Mouse (Mus musculus) limb, embryonic 12.5 days (tissue): Measurements from ENCODE around the gene Stoml1. TPM values are rescaled to one million over a fixed set of nuclear protein-coding genes. Genes with fewer than 3 reads are reported as not detected.

ENCODE experiments used
- ATAC-seq: fragments of 200-750 bp; cut with Nextera tagmentation; 2 replicates; pipeline ENCODE4 v1.8.0; 2017; ENCODE audit warnings: low read depth, moderate TSS enrichment; ENCODE audit not compliant: insufficient number of reproducible peaks, insufficient read depth, low FRiP score, low TSS enrichment
- H3K27ac ChIP-seq: fragments of 300-500 bp; sonication (generic); 2 replicates; pipeline ENCODE4 v1.5.1; 2016; ENCODE audit warnings: mild to moderate bottlenecking, moderate library complexity
- H3K27me3 ChIP-seq: fragments of 300-500 bp; sonication (generic); 2 replicates; pipeline ENCODE4 v1.6.1; 2016; ENCODE audit warnings: mild to moderate bottlenecking, moderate library complexity
- H3K36me3 ChIP-seq: fragments of 300-500 bp; sonication (generic); 2 replicates; pipeline ENCODE4 v1.6.1; 2016; ENCODE audit warnings: mild to moderate bottlenecking, moderate library complexity
- H3K4me1 ChIP-seq: fragments of 300-500 bp; sonication (generic); replicated peaks from 2 replicates; pipeline ENCODE4 v1.6.1; 2016
- H3K4me2 ChIP-seq: fragments of 300-500 bp; sonication (generic); 2 replicates; pipeline ENCODE4 v1.6.1; 2016; ENCODE audit warnings: mild to moderate bottlenecking, moderate library complexity
- H3K4me3 ChIP-seq: fragments of 300-500 bp; sonication (generic); replicated peaks from 2 replicates; pipeline ENCODE4 v1.5.1; 2016; ENCODE audit warnings: mild to moderate bottlenecking
- H3K9ac ChIP-seq: fragments of 300-500 bp; sonication (generic); replicated peaks from 2 replicates; pipeline ENCODE4 v1.6.1; 2016; ENCODE audit warnings: mild to moderate bottlenecking, moderate library complexity
- H3K9me3 ChIP-seq: fragments of 300-500 bp; sonication (generic); 2 replicates; pipeline ENCODE4 v1.6.1; 2016; ENCODE audit warnings: mild to moderate bottlenecking, moderate library complexity
- WGBS: fragments of 180-500 bp; shearing (Covaris S2); methylation state at CpG from one replicate; pipeline ENCODE4 v1.1.7; 2016; 5-methylcytosine and 5-hydroxymethylcytosine counted together
- polyA plus RNA-seq: library from polyadenylated mRNA; unstranded; fragments of >200 nt; fragmentation: Nextera tagmentation; extraction: Ambion mirVana; gene quantifications from 2 replicates; pipeline ENCODE4 v1.2.1, GENCODE M21; 2016

Gene Stoml1
- polyA plus RNA-seq, 1 experiment from 2014 or later: 33.6 TPM

- Histone ChIP-seq H3K9me3 (no peaks in the 10 kb centered on the region), H3K9ac (no peak overlapping the region), H3K36me3 (peaks cover 53% of the 10 kb centered on the region), H3K4me1 (no peaks in the 10 kb centered on the region), H3K4me3 (no peak overlapping the region), H3K4me2 (no peak overlapping the region), H3K27me3 (no peaks in the 10 kb centered on the region), H3K27ac (no peak overlapping the region)
- ATAC-seq: no peak
- WGBS: 48% methylated on average over 2 of the region's 2 CpGs
These were observed 36.9 kb downstream of the Stoml1 start for GRCm38 (mm10) chr9:58289901-58290300.

GRCm38 (mm10) chr9:58294527-58294926 lies 41.6 kb downstream of the Stoml1 start:
- H3K4me2 ChIP-seq: no peak overlapping the region
- no peak overlapping the region; the same call in 1 of the 2 replicates for H3K27ac ChIP-seq
- no peak for ATAC-seq
- 56% methylated on average over 7 of the region's 7 CpGs for WGBS
- H3K4me1 ChIP-seq: peaks cover 19% of the 10 kb centered on the region
- peaks cover 58% of the 10 kb centered on the region for H3K36me3 ChIP-seq
- no peak overlapping the region for H3K4me3 ChIP-seq
- H3K9me3 ChIP-seq: no peaks in the 10 kb centered on the region
- H3K9ac ChIP-seq: no peak overlapping the region
- H3K27me3 ChIP-seq: no peaks in the 10 kb centered on the region

GRCm38 (mm10) chr9:58295345-58295744 lies 42.4 kb downstream of the Stoml1 start:
- Histone ChIP-seq H3K9ac (no peak overlapping the region), H3K27me3 (no peaks in the 10 kb centered on the region), H3K9me3 (no peaks in the 10 kb centered on the region), H3K27ac (peak overlapping the region; percentile 69; the same call in 1 of the 2 replicates), H3K4me1 (peaks cover 24% of the 10 kb centered on the region), H3K36me3 (peaks cover 55% of the 10 kb centered on the region), H3K4me3 (no peak overlapping the region), H3K4me2 (no peak overlapping the region)
- WGBS: 91% methylated on average over 3 of the region's 3 CpGs
- no peak for ATAC-seq

GRCm38 (mm10) chr9:58295766-58296361 lies 42.9 kb downstream of the Stoml1 start:
- Histone ChIP-seq H3K9me3 (no peaks in the 10 kb centered on the region), H3K4me2 (no peak overlapping the region), H3K36me3 (peaks cover 50% of the 10 kb centered on the region), H3K9ac (no peak overlapping the region), H3K27me3 (no peaks in the 10 kb centered on the region), H3K4me3 (no peak overlapping the region), H3K27ac (peak overlapping the region; percentile 69; the same call in 1 of the 2 replicates), H3K4me1 (peaks cover 24% of the 10 kb centered on the region)
- no peak for ATAC-seq
- WGBS: 27% methylated on average over 9 of the region's 9 CpGs

- Histone ChIP-seq H3K27me3 (no peaks in the 10 kb centered on the region), H3K27ac (no peak overlapping the region), H3K36me3 (peaks cover 38% of the 10 kb centered on the region), H3K9ac (no peak overlapping the region), H3K4me1 (peaks cover 24% of the 10 kb centered on the region), H3K4me2 (no peak overlapping the region), H3K9me3 (no peaks in the 10 kb centered on the region), H3K4me3 (no peak overlapping the region)
- WGBS: 92% methylated on average over 6 of the region's 6 CpGs
- ATAC-seq: no peak
These were observed 44.1 kb downstream of the Stoml1 start for GRCm38 (mm10) chr9:58297065-58297464.

- no peak overlapping the region for H3K4me2 ChIP-seq
- no peak for ATAC-seq
- H3K36me3 ChIP-seq: peaks cover 32% of the 10 kb centered on the region
- H3K4me1 ChIP-seq: peaks cover 28% of the 10 kb centered on the region
- no peak overlapping the region for H3K4me3 ChIP-seq
- H3K27ac ChIP-seq: no peak overlapping the region
- no peaks in the 10 kb centered on the region for H3K9me3 ChIP-seq
- H3K9ac ChIP-seq: no peak overlapping the region
- no peaks in the 10 kb centered on the region for H3K27me3 ChIP-seq
- 62% methylated on average over 4 of the region's 4 CpGs for WGBS
These were observed 45.1 kb downstream of the Stoml1 start for GRCm38 (mm10) chr9:58297961-58298477.

GRCm38 (mm10) chr9:58299356-58299799 lies 46.4 kb downstream of the Stoml1 start:
- Histone ChIP-seq H3K4me2 (no peak overlapping the region), H3K9me3 (no peaks in the 10 kb centered on the region), H3K9ac (no peak overlapping the region), H3K4me1 (peaks cover 41% of the 10 kb centered on the region), H3K36me3 (peaks cover 21% of the 10 kb centered on the region; the same call in 1 of the 2 replicates), H3K27me3 (no peaks in the 10 kb centered on the region), H3K27ac (peak overlapping the region; percentile 23; the same call in 1 of the 2 replicates), H3K4me3 (no peak overlapping the region)
- WGBS: 40% methylated on average over 2 of the region's 2 CpGs
- no peak for ATAC-seq

- H3K9ac ChIP-seq: no peak overlapping the region
- H3K9me3 ChIP-seq: no peaks in the 10 kb centered on the region
- WGBS: 58% methylated on average over 5 of the region's 5 CpGs
- no peak overlapping the region for H3K27ac ChIP-seq
- H3K4me2 ChIP-seq: no peak overlapping the region
- peaks cover 65% of the 10 kb centered on the region for H3K4me1 ChIP-seq
- no peak overlapping the region for H3K4me3 ChIP-seq
- ATAC-seq: no peak
- H3K36me3 ChIP-seq: peaks cover 7% of the 10 kb centered on the region; the same call in 1 of the 2 replicates
- no peaks in the 10 kb centered on the region; the same call in 1 of the 2 replicates for H3K27me3 ChIP-seq
These were observed 50.2 kb downstream of the Stoml1 start for GRCm38 (mm10) chr9:58303115-58303514.

- H3K9ac ChIP-seq: no peak overlapping the region
- ATAC-seq: no peak
- no peak overlapping the region for H3K4me2 ChIP-seq
- H3K27ac ChIP-seq: peak overlapping the region; percentile 31; the same call in 1 of the 2 replicates
- 51% methylated on average over 8 of the region's 8 CpGs for WGBS
- H3K36me3 ChIP-seq: peaks cover 6% of the 10 kb centered on the region; the same call in 1 of the 2 replicates
- no peak overlapping the region for H3K4me3 ChIP-seq
- H3K4me1 ChIP-seq: peaks cover 71% of the 10 kb centered on the region
- no peaks in the 10 kb centered on the region; the same call in 1 of the 2 replicates for H3K27me3 ChIP-seq
- no peaks in the 10 kb centered on the region for H3K9me3 ChIP-seq
These were observed 50.8 kb downstream of the Stoml1 start for GRCm38 (mm10) chr9:58303599-58304271.

GRCm38 (mm10) chr9:58305686-58306085 lies 52.7 kb downstream of the Stoml1 start:
- Histone ChIP-seq H3K27ac (peak overlapping the region; percentile 83), H3K9me3 (no peaks in the 10 kb centered on the region), H3K27me3 (peaks cover 5% of the 10 kb centered on the region), H3K4me1 (peaks cover 76% of the 10 kb centered on the region), H3K9ac (no peak overlapping the region), H3K4me3 (no peak overlapping the region), H3K4me2 (0 out of 2 replicates have a peak overlapping the region, but pooled peaks have one; percentile 15), H3K36me3 (peaks cover 6% of the 10 kb centered on the region; the same call in 1 of the 2 replicates)
- ATAC-seq: no peak
- 8% methylated on average over 6 of the region's 6 CpGs for WGBS

- WGBS: 41% methylated on average over 6 of the region's 6 CpGs
These were observed 55.4 kb downstream of the Stoml1 start for GRCm38 (mm10) chr9:58308395-58308794.

More at GRCm38 (mm10) chr9:58308395-58308794, 55.4 kb downstream of the Stoml1 start:
- Histone ChIP-seq H3K9me3 (no peaks in the 10 kb centered on the region), H3K4me3 (no peak overlapping the region), H3K9ac (peak overlapping the region; percentile 46; the same call in 1 of the 2 replicates), H3K27me3 (peaks cover 21% of the 10 kb centered on the region), H3K27ac (0 out of 2 replicates have a peak overlapping the region, but pooled peaks have one; percentile 41), H3K36me3 (peaks cover 6% of the 10 kb centered on the region; the same call in 1 of the 2 replicates), H3K4me2 (peak overlapping the region; percentile 9), H3K4me1 (peaks cover 91% of the 10 kb centered on the region)
- ATAC-seq: no peak
